Mouse (Mus musculus) forebrain, embryonic 16.5 days (tissue): ENCODE data around the gene Acss1. TPM values are rescaled to one million over a fixed set of nuclear protein-coding genes. Genes with fewer than 3 reads are reported as not detected.

Experiments
- ATAC-seq: fragments of 200-750 bp; cut with Nextera tagmentation; 2 replicates; pipeline ENCODE4 v1.8.0; 2017; ENCODE audit warnings: mild to moderate bottlenecking, moderate library complexity
- H3K27ac ChIP-seq: fragments of 300-500 bp; sonication (generic); 2 replicates; pipeline ENCODE4 v1.5.1; 2014; ENCODE audit warnings: low read length, control low read depth
- H3K27me3 ChIP-seq: fragments of 300-500 bp; sonication (generic); replicated peaks from 2 replicates; pipeline ENCODE4 v1.6.1; 2014; ENCODE audit warnings: low read length; ENCODE audit not compliant: control insufficient read depth, insufficient read depth
- H3K36me3 ChIP-seq: fragments of 300-500 bp; sonication (generic); 2 replicates; pipeline ENCODE4 v1.6.1; 2014; ENCODE audit not compliant: control insufficient read depth, insufficient read depth
- H3K4me1 ChIP-seq: fragments of 300-500 bp; sonication (generic); replicated peaks from 2 replicates; pipeline ENCODE4 v1.6.1; 2014; ENCODE audit warnings: low read length; ENCODE audit not compliant: control insufficient read depth, insufficient read depth
- H3K4me2 ChIP-seq: fragments of 300-500 bp; sonication (generic); 2 replicates; pipeline ENCODE4 v1.6.1; 2014; ENCODE audit warnings: mild to moderate bottlenecking, low read length, control low read depth
- H3K4me3 ChIP-seq: fragments of 300-500 bp; sonication (generic); replicated peaks from 2 replicates; pipeline ENCODE4 v1.5.1; 2014; ENCODE audit warnings: mild to moderate bottlenecking, low read length, control low read depth
- H3K9ac ChIP-seq: fragments of 300-500 bp; sonication (generic); replicated peaks from 2 replicates; pipeline ENCODE4 v1.6.1; 2014; ENCODE audit warnings: low read depth, low read length, control low read depth
- H3K9me3 ChIP-seq: fragments of 300-500 bp; sonication (generic); 2 replicates; pipeline ENCODE4 v1.6.1; 2016; ENCODE audit warnings: low read length; ENCODE audit not compliant: control insufficient read depth
- WGBS: fragments of 180-500 bp; shearing (Covaris S2); extraction: QIAGEN DNeasy Blood & Tissue Kit; methylation state at CpG from one replicate; pipeline ENCODE4 v1.1.7; 2014; 5-methylcytosine and 5-hydroxymethylcytosine counted together
- polyA plus RNA-seq: library from polyadenylated mRNA; unstranded; fragments of >200 nt; fragmentation: Nextera tagmentation; extraction: Ambion mirVana; gene quantifications from 2 replicates; pipeline ENCODE4 v1.2.1, GENCODE M21; 2015

Acss1 gene
- polyA plus RNA-seq, 1 experiment from 2014 or later: 21.9 TPM

GRCm38 (mm10) chr2:150569847-150570590 is 98.3 kb downstream of the Acss1 start, which contains the start of gene Cst7:
Gene Cst7 (plus strand): TSS chr2:150570415.
- Histone ChIP-seq H3K27ac (no peak within 1 kb of the TSS), H3K9me3 (no peaks in the 10 kb centered on the region)

More at GRCm38 (mm10) chr2:150569847-150570590, 98.3 kb downstream of the Acss1 start, which contains the start of gene Cst7:
- no peaks in the 10 kb centered on the region for H3K27me3 ChIP-seq
- H3K4me2 ChIP-seq: no peak within 1 kb of the TSS
- no peak within 1 kb of the TSS for H3K4me3 ChIP-seq
- WGBS: 84% methylated on average over 11 of the region's 11 CpGs
- no peaks in the 10 kb centered on the region for H3K36me3 ChIP-seq
- no peak within 1 kb of the TSS for H3K9ac ChIP-seq
- no peaks in the 10 kb centered on the region for H3K4me1 ChIP-seq
- ATAC-seq: no peak

Other genes starting within 250 kb of the Acss1 start
- 8.7 and 10.0 TPM in 2 replicates for gene Zfp442, start 217.0 kb downstream of the Acss1 start, polyA plus RNA-seq
- not detected in 2 replicates for gene Zfp345, start 183.4 kb downstream of the Acss1 start, polyA plus RNA-seq
- gene Cst7, start 98.1 kb downstream of the Acss1 start, polyA plus RNA-seq: 0.29 and 0.34 TPM in 2 replicates
- gene Apmap, start 59.9 kb downstream of the Acss1 start, polyA plus RNA-seq: 42.2 and 44.4 TPM in 2 replicates
- not detected in 2 replicates for gene Vsx1, start 20.9 kb upstream of the Acss1 start, polyA plus RNA-seq
- gene Entpd6, start 80.5 kb upstream of the Acss1 start, polyA plus RNA-seq: 51.4 and 62.3 TPM in 2 replicates
- 102 and 110 TPM in 2 replicates for gene Pygb, start 118.2 kb upstream of the Acss1 start, polyA plus RNA-seq
- 109 and 115 TPM in 2 replicates for gene Abhd12, start 236.2 kb upstream of the Acss1 start, polyA plus RNA-seq
- 24.2 and 28.6 TPM in 2 replicates for gene Gins1, start 236.9 kb upstream of the Acss1 start, polyA plus RNA-seq